Mouse (Mus musculus) right cerebral cortex, postnatal 4 days (tissue): ENCODE measurements around the gene Lgmn.

Experiments
- DNase-seq: peaks from one replicate; pipeline ENCODE4 v3.0.0-alpha.2; 2022

The Lgmn gene

GRCm38 (mm10) chr12:102430228-102430627 is 9.4 kb downstream of the Lgmn start:
- no peak for DNase-seq

GRCm38 (mm10) chr12:102429656-102430055 is 10.0 kb downstream of the Lgmn start:
- DNase-seq: no peak

- DNase-seq: no peak
Observed at GRCm38 (mm10) chr12:102426285-102426684, 13.3 kb downstream of the Lgmn start.

GRCm38 (mm10) chr12:102425048-102425578 is 14.5 kb downstream of the Lgmn start:
- no peak for DNase-seq

GRCm38 (mm10) chr12:102424456-102424855 is 15.2 kb downstream of the Lgmn start:
- DNase-seq: no peak

GRCm38 (mm10) chr12:102423625-102424024 is 16.0 kb downstream of the Lgmn start:
- DNase-seq: no peak

- no peak for DNase-seq
Observed at GRCm38 (mm10) chr12:102422623-102423320, 16.8 kb downstream of the Lgmn start.

GRCm38 (mm10) chr12:102422065-102422464 is 17.5 kb downstream of the Lgmn start:
- no peak for DNase-seq

- no peak for DNase-seq
Observed at GRCm38 (mm10) chr12:102420168-102420890, 19.3 kb downstream of the Lgmn start.

- peak; percentile 40 for DNase-seq
Observed at GRCm38 (mm10) chr12:102419544-102419943, 20.1 kb downstream of the Lgmn start.

GRCm38 (mm10) chr12:102417701-102418100 is 21.9 kb downstream of the Lgmn start:
- DNase-seq: no peak

- no peak for DNase-seq
Observed at GRCm38 (mm10) chr12:102416955-102417510, 22.6 kb downstream of the Lgmn start.

GRCm38 (mm10) chr12:102416391-102416837 is 23.2 kb downstream of the Lgmn start:
- no peak for DNase-seq

GRCm38 (mm10) chr12:102414686-102415085 is 24.9 kb downstream of the Lgmn start:
- DNase-seq: no peak

GRCm38 (mm10) chr12:102413171-102413570 is 26.4 kb downstream of the Lgmn start:
- no peak for DNase-seq

- no peak for DNase-seq
Observed at GRCm38 (mm10) chr12:102398588-102398987, 41.0 kb downstream of the Lgmn start.

GRCm38 (mm10) chr12:102395998-102396991 is 43.3 kb downstream of the Lgmn start:
- DNase-seq: no peak

GRCm38 (mm10) chr12:102395537-102395936 is 44.1 kb downstream of the Lgmn start:
- DNase-seq: no peak

GRCm38 (mm10) chr12:102394496-102394895 is 45.1 kb downstream of the Lgmn start:
- no peak for DNase-seq

- DNase-seq: peak; percentile 31
Observed at GRCm38 (mm10) chr12:102391982-102392381, 47.6 kb downstream of the Lgmn start.

- DNase-seq: no peak
Observed at GRCm38 (mm10) chr12:102391109-102391508, 48.5 kb downstream of the Lgmn start.

- DNase-seq: no peak
Observed at GRCm38 (mm10) chr12:102390042-102390441, 49.6 kb downstream of the Lgmn start.
